Mouse (Mus musculus) ES-E14 (cell line): ENCODE measurements around the gene Ttc9c. TPM values are rescaled to one million over a fixed set of nuclear protein-coding genes. Genes with fewer than 3 reads are reported as not detected.
A peak's percentile ranks its signal among the peaks of the same experiment; 100 is the strongest.

Experiments
- DNase-seq: peaks from one replicate; pipeline ENCODE4 v3.0.0-alpha.2; 2013; ENCODE audit warnings: low read depth, low spot score
- H3K27ac ChIP-seq: 2 replicates; pipeline ENCODE4 v1.5.1; 2012; ENCODE audit warnings: low read depth, mild to moderate bottlenecking, low read length, moderate library complexity, mixed read lengths; ENCODE audit not compliant: poor library complexity, insufficient read depth, severe bottlenecking
- H3K36me3 ChIP-seq: 2 replicates; pipeline ENCODE4 v1.6.1; 2012; ENCODE audit warnings: mild to moderate bottlenecking, low read length, moderate library complexity, mixed read lengths; ENCODE audit not compliant: control insufficient read depth, poor library complexity, insufficient read depth, severe bottlenecking
- H3K4me1 ChIP-seq, 2 experiments: fragments of 150-350 bp in 1 of 2; sonication (generic) in 1 of 2; 2 replicates each; pipeline ENCODE4 v1.6.1; 2012; ENCODE audit warnings: low read length in 2 of 2, mild to moderate bottlenecking in 1 of 2, mixed read lengths in 1 of 2; ENCODE audit not compliant: control insufficient read depth in 2 of 2, insufficient read depth in 2 of 2, poor library complexity in 1 of 2
- H3K4me3 ChIP-seq, 2 experiments: fragments of 150-350 bp in 1 of 2; sonication (generic) in 1 of 2; 2 replicates each; pipeline ENCODE4 v1.5.1; 2012; ENCODE audit warnings: low read length in 2 of 2, low read depth in 1 of 2, mild to moderate bottlenecking in 1 of 2, mixed read lengths in 1 of 2; ENCODE audit not compliant: insufficient read depth in 1 of 2, poor library complexity in 1 of 2, severe bottlenecking in 1 of 2
- H3K9ac ChIP-seq: 2 replicates; pipeline ENCODE4 v1.6.1; 2012; ENCODE audit warnings: low read depth, mild to moderate bottlenecking, low read length, mixed read lengths; ENCODE audit not compliant: poor library complexity, insufficient read depth, severe bottlenecking
- H3K9me3 ChIP-seq: fragments of 150-350 bp; sonication (generic); 2 replicates; pipeline ENCODE4 v1.6.1; 2012; ENCODE audit warnings: low read depth, mild to moderate bottlenecking, low read length; ENCODE audit not compliant: control insufficient read depth, insufficient read depth
- CHD2 ChIP-seq: IDR thresholded peaks from 2 replicates; pipeline ENCODE4 v1.6.1; 2014; ENCODE audit warnings: mild to moderate bottlenecking, low read depth, low read length, inconsistent platforms
- HCFC1 ChIP-seq: IDR thresholded peaks from 2 replicates; pipeline ENCODE4 v1.6.1; 2012; ENCODE audit warnings: low read length, inconsistent platforms, borderline replicate concordance; ENCODE audit not compliant: insufficient read depth
- MAFK ChIP-seq: IDR thresholded peaks from 2 replicates; pipeline ENCODE4 v1.6.1; 2014; ENCODE audit warnings: mild to moderate bottlenecking, low read depth, low read length, inconsistent platforms; ENCODE audit not compliant: insufficient read depth
- ZC3H11A ChIP-seq: IDR thresholded peaks from 2 replicates; pipeline ENCODE4 v1.6.1; 2012; ENCODE audit warnings: low read depth, mild to moderate bottlenecking, inconsistent platforms, low read length, borderline replicate concordance
- ZNF384 ChIP-seq: IDR thresholded peaks from 2 replicates; pipeline ENCODE4 v1.6.1; 2012; ENCODE audit warnings: low read depth, low read length, inconsistent platforms
- in situ Hi-C, 2 experiments: fragments of 600-800 bp; cut with MboI; formaldehyde crosslinking; loops; one replicate each; pipeline ENCODE4 v1.15.1; 2025; ENCODE audit warnings: low sequenced_read_pairs in 2 of 2, inconsistent platforms in 1 of 2; ENCODE audit not compliant: unreplicated experiment in 2 of 2
- total RNA-seq: library from RNA; depleted of rRNA; stranded (reverse); fragments of 300-350 nt; gene quantifications from 2 replicates; pipeline ENCODE4 v1.2.3, GENCODE M21; 2012; rRNA removed

Gene Ttc9c
- total RNA-seq: 42.6 and 47.5 TPM in 2 replicates

DNA sequence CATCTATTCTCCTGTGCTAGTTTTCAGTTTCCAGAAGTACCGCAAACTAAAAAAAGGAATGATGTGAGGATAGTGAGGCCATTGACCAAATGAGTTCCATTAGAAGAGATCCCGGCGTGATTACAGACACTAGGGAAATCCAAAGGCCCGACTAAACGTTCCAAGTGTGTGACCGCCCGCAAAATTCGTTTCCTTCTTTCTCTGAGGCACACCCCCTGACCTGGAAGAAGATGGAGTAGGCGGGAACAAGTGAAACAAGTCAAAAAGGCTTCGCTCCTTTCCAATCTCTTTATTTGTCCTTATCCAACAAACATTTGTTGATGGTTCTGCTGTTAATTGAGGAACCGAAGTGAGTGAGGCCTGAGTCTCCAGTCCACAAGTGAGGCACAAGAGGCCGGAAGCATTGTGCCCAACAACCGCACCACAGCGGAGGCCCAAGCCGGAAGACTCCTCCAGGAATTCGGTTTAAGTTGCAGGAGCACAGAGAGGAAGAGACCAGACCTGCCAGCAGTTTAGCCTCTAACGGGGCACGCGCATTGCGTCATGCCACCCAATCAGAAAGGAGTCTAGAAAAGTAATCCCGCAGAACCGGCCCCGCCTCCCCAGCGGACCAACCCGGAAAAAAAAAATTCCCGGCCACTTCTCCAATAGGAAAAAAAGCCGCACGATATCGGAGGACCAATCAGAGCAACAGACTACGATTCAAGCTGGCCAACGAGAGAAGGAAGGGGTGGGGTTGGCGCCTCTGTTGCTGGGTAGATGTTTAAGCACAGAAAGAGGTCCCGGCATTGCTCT, at the start of gene Ttc9c:
Ttc9c (minus strand) TSS at position 533 of the 795 bp plus-strand sequence.
- Histone ChIP-seq H3K9me3 (no peaks in the 10 kb centered on the region), H3K9ac (peak within 1 kb of the TSS; percentile 95), H3K27ac (peak within 1 kb of the TSS; percentile 97), H3K36me3 (peaks cover 22% of the 10 kb centered on the region), H3K4me1 (peaks cover 0 to 9% of the 10 kb centered on the region in 2 experiments; a peak in 1 of 4 replicates), H3K4me3 (peak within 1 kb of the TSS; percentile 76 to 89)
- in situ Hi-C loops: no loop called here
- peak; percentile 87 for TF ChIP-seq CHD2
- TF ChIP-seq ZNF384: peak; percentile 94
- TF ChIP-seq HCFC1: peak; percentile 53; the same call in 1 of the 2 replicates
- no peak for TF ChIP-seq MAFK
- peak; percentile 99 for DNase-seq

DNA sequence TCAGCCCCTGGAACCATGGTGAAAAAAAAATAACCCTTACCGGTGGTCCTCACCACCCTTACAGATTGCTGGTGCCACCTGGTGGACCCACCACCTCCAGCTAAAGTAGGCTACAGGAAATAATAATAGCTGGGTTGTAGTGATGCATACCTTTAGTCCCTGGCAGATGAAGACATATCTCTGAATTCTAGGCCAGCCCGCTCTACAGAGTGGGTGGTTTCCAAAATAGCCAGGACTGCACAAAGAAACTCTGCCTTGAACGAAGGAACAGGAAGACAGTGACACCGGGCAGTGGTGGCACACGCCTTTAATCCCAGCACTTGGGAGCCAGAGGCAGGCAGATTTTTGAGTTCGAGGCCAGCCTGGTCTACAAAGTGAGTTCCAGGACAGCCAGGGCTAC, 45.1 kb upstream of the Ttc9c start:
- H3K4me3 ChIP-seq: no peak overlapping the region

DNA sequence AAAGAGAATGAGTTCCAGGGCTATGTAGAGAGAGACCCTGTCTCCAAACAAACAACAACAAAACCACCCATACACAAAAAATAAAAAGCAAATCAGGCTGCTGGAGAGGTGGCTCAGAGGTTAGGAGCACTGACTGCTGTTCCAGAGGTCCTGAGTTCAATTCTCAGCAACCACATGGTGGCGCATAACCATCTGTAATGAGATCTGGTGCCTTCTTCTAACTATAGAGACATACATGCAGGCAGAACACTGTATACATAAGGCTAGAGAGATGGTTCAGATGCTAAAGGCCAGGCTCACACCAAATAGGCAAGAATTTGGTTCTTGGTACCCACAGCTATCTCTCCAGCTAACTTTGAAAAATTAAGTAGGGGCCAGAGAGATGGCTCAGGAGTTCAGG, 39.9 kb upstream of the Ttc9c start:
- no peak for DNase-seq
- TF ChIP-seq MAFK (no peak), ZC3H11A (no peak), ZNF384 (no peak), HCFC1 (no peak), CHD2 (no peak)
- Histone ChIP-seq H3K4me1 (no peaks in the 10 kb centered on the region), H3K9ac (no peak overlapping the region), H3K27ac (no peak overlapping the region), H3K36me3 (no peaks in the 10 kb centered on the region), H3K9me3 (no peaks in the 10 kb centered on the region), H3K4me3 (no peak overlapping the region)
- in situ Hi-C loops: loop anchor here (10.0 to 25.0 kb wide), 2 partner anchors 228 to 236 kb away; partner anchors contain the start of gene Scgb1a1 (in 1 of the 2)

More for the DNA sequence above, 45.1 kb upstream of the Ttc9c start:
- Histone ChIP-seq H3K27ac (no peak overlapping the region), H3K9ac (no peak overlapping the region), H3K36me3 (no peaks in the 10 kb centered on the region), H3K4me1 (no peaks in the 10 kb centered on the region), H3K9me3 (no peaks in the 10 kb centered on the region)
- no peak for TF ChIP-seq CHD2
- no peak for TF ChIP-seq HCFC1
- no peak for TF ChIP-seq ZNF384
- no peak for TF ChIP-seq MAFK
- no peak for TF ChIP-seq ZC3H11A
- in situ Hi-C loops: loop anchor here in 1 of 2 experiments (25.0 kb wide), 1 partner anchor 223 kb away; the partner anchor contains the start of gene Scgb1a1
- DNase-seq: no peak

DNA sequence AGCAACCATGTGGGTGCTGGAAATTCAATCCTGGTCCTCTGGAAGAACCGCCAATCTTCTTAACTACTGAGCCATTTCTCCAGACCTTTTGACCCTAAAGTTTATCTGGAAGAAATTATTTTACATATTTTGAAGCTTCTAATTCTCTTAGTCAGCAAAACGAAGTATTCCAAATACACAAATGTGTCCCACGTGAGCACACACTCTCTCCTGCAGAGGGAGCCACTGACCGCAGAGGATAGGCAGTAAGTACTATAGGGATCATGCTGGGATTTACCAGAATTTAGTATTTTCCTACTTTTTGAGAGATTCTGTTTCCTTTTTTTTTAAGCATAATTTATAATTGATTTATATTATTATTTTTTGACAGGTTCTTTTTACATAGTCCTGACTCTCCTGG, 38.6 kb upstream of the Ttc9c start:
- H3K9me3 ChIP-seq: no peaks in the 10 kb centered on the region
- H3K36me3 ChIP-seq: no peaks in the 10 kb centered on the region
- no peak overlapping the region for H3K27ac ChIP-seq
- H3K4me3 ChIP-seq: no peak overlapping the region
- TF ChIP-seq CHD2 (no peak), MAFK (peak; percentile 97), ZC3H11A (peak; percentile 71)
- no peak for DNase-seq
- no peaks in the 10 kb centered on the region for H3K4me1 ChIP-seq
- H3K9ac ChIP-seq: no peak overlapping the region
- in situ Hi-C loops: loop anchor here (10.0 to 25.0 kb wide), 2 partner anchors 230 to 237 kb away; partner anchors contain the start of gene Scgb1a1 (in 1 of the 2)
